Mouse (Mus musculus): ENCODE data around the gene Nfatc2. TPM values are rescaled to one million over a fixed set of nuclear protein-coding genes. Genes with fewer than 3 reads are reported as not detected.

The Nfatc2 gene
- total RNA-seq, 1 experiment from 2014 or later: 6.8 TPM

Other genes with a start within 250 kb of the Nfatc2 start
- 0.12 and 0.70 TPM in 2 replicates for gene Atp9a, start 140.8 kb upstream of the Nfatc2 start, total RNA-seq (2017)
- gene Sall4, start 166.3 kb upstream of the Nfatc2 start, total RNA-seq (2017): not detected in 2 replicates